Mouse (Mus musculus): ENCODE measurements at regions not wholly inside any gene's neighbourhood (a gene's known extent, or its start where the extent isn't known, plus 50 kb on each side); places are given as distances from the start of the nearest gene placed in this dataset.

DNA sequence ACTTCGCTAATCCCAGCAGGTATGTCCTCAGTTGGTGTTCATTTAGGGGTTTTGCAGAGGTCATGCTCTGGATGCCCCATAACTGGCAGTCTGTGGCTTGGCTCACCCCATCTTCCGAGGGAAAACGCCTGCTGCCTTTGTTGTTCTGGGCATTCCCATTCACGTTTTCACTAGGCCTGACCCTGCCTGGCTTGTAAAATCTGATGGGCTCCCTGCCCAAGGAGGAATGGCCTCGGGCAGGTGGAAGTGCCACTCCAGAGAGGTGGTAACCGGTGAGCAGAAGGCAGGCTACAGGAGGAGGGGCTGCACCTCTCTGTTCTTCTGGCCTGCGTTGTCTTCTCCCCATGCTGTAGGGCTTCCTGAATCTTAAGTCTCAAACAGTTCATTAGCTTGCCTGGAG is 342.6 kb upstream of the Klf4 start:
- TF ChIP-seq CEBPB (IDR thresholded peaks at IDR 0.05; ENCODE audit: insufficient read depth, poor library complexity, severe bottlenecking) (no peak), TCF12 (IDR thresholded peaks at IDR 0.05; ENCODE audit: insufficient read depth, poor library complexity, severe bottlenecking) (no peak), POLR2A (IDR thresholded peaks at IDR 0.05; ENCODE audit: insufficient read length, low read depth) (no peak), E2F4 (IDR thresholded peaks at IDR 0.05; ENCODE audit: insufficient read depth) (no peak), USF1 (IDR thresholded peaks at IDR 0.05; ENCODE audit: low read depth) (no peak), POLR2AphosphoS2 (IDR thresholded peaks at IDR 0.05; ENCODE audit: insufficient read length, low read depth) (no peak), MAX (IDR thresholded peaks at IDR 0.05; ENCODE audit: low read depth) (no peak), SRF (IDR thresholded peaks at IDR 0.05; ENCODE audit: control insufficient read depth, insufficient read length, low read depth) (no peak)

All from myocyte (in vitro differentiated cells).